Mouse (Mus musculus) forebrain, embryonic 16.5 days (tissue): ENCODE measurements at regions not wholly inside any gene's neighbourhood (a gene's known extent, or its start where the extent isn't known, plus 50 kb on each side); places are given as distances from the start of the nearest gene placed in this dataset. TPM values are rescaled to one million over a fixed set of nuclear protein-coding genes. Genes with fewer than 3 reads are reported as not detected.

Source experiments
- ATAC-seq: fragments of 200-750 bp; cut with Nextera tagmentation; 2 replicates; pipeline ENCODE4 v1.8.0; 2017; ENCODE audit warnings: mild to moderate bottlenecking, moderate library complexity
- H3K27ac ChIP-seq: fragments of 300-500 bp; sonication (generic); 2 replicates; pipeline ENCODE4 v1.5.1; 2014; ENCODE audit warnings: low read length, control low read depth
- H3K27me3 ChIP-seq: fragments of 300-500 bp; sonication (generic); replicated peaks from 2 replicates; pipeline ENCODE4 v1.6.1; 2014; ENCODE audit warnings: low read length; ENCODE audit not compliant: control insufficient read depth, insufficient read depth
- H3K36me3 ChIP-seq: fragments of 300-500 bp; sonication (generic); 2 replicates; pipeline ENCODE4 v1.6.1; 2014; ENCODE audit not compliant: control insufficient read depth, insufficient read depth
- H3K4me1 ChIP-seq: fragments of 300-500 bp; sonication (generic); replicated peaks from 2 replicates; pipeline ENCODE4 v1.6.1; 2014; ENCODE audit warnings: low read length; ENCODE audit not compliant: control insufficient read depth, insufficient read depth
- H3K4me2 ChIP-seq: fragments of 300-500 bp; sonication (generic); 2 replicates; pipeline ENCODE4 v1.6.1; 2014; ENCODE audit warnings: mild to moderate bottlenecking, low read length, control low read depth
- H3K4me3 ChIP-seq: fragments of 300-500 bp; sonication (generic); replicated peaks from 2 replicates; pipeline ENCODE4 v1.5.1; 2014; ENCODE audit warnings: mild to moderate bottlenecking, low read length, control low read depth
- H3K9ac ChIP-seq: fragments of 300-500 bp; sonication (generic); replicated peaks from 2 replicates; pipeline ENCODE4 v1.6.1; 2014; ENCODE audit warnings: low read depth, low read length, control low read depth
- H3K9me3 ChIP-seq: fragments of 300-500 bp; sonication (generic); 2 replicates; pipeline ENCODE4 v1.6.1; 2016; ENCODE audit warnings: low read length; ENCODE audit not compliant: control insufficient read depth
- WGBS: fragments of 180-500 bp; shearing (Covaris S2); extraction: QIAGEN DNeasy Blood & Tissue Kit; methylation state at CpG from one replicate; pipeline ENCODE4 v1.1.7; 2014; 5-methylcytosine and 5-hydroxymethylcytosine counted together
- microRNA-seq: library from miRNA; unstranded; fragments of <30 nt; microRNA quantifications from one replicate; pipeline ENCODE4, GENCODE M21; 2017

GRCm38 (mm10) chr13:7093072-7093649 is 444.6 kb upstream of the Pfkp start:
- Histone ChIP-seq H3K9me3 (no peaks in the 10 kb centered on the region), H3K36me3 (no peaks in the 10 kb centered on the region), H3K27ac (no peak overlapping the region), H3K4me3 (no peak overlapping the region), H3K27me3 (no peaks in the 10 kb centered on the region), H3K9ac (no peak overlapping the region), H3K4me1 (no peaks in the 10 kb centered on the region), H3K4me2 (no peak overlapping the region)
- ATAC-seq = peak; percentile 45; the same call in 1 of the 2 replicates
- 65% methylated on average over 11 of the region's 11 CpGs for WGBS

DNA sequence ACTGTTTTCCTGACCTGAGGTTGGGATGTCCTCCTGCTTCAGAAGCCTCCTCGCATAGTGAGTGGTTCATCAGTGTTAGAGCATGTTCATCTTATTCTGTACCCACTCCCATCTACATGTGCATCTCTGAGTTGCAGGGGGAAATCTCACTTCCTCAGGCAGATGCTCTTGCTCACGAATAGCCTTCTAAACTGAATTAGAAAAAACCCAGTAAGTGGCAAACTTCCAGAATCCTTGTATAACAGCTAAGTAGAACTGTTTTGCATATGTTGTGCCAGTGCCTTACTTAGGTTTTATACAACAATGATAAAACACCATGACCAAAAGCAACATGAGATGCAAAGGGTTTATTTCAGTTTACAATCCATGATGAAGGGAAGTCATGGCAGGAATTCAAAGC is 442.3 kb upstream of the Pfkp start:
- H3K27ac ChIP-seq = no peak overlapping the region
- H3K4me1 ChIP-seq = no peaks in the 10 kb centered on the region
- H3K4me2 ChIP-seq = no peak overlapping the region
- no peak overlapping the region for H3K4me3 ChIP-seq
- no peaks in the 10 kb centered on the region for H3K27me3 ChIP-seq
- no peak overlapping the region for H3K9ac ChIP-seq
- H3K36me3 ChIP-seq = no peaks in the 10 kb centered on the region
- no peak for ATAC-seq
- WGBS = 84% methylated on average over 2 of the region's 2 CpGs
- H3K9me3 ChIP-seq = no peaks in the 10 kb centered on the region

GRCm38 (mm10) chr13:7066211-7066610 is 417.6 kb upstream of the Pfkp start:
- H3K9me3 ChIP-seq = no peaks in the 10 kb centered on the region
- no peak overlapping the region for H3K4me3 ChIP-seq
- no peaks in the 10 kb centered on the region for H3K36me3 ChIP-seq
- H3K4me1 ChIP-seq = no peaks in the 10 kb centered on the region
- H3K27me3 ChIP-seq = no peaks in the 10 kb centered on the region
- H3K9ac ChIP-seq = no peak overlapping the region
- no peak overlapping the region for H3K4me2 ChIP-seq
- no peak for ATAC-seq
- no peak overlapping the region for H3K27ac ChIP-seq
- 58% methylated on average over 3 of the region's 3 CpGs for WGBS

GRCm38 (mm10) chr13:7063717-7064116 is 415.1 kb upstream of the Pfkp start:
- no peak overlapping the region for H3K9ac ChIP-seq
- no peak overlapping the region for H3K4me3 ChIP-seq
- no peak for ATAC-seq
- 83% methylated on average over 3 of the region's 3 CpGs for WGBS
- no peaks in the 10 kb centered on the region for H3K36me3 ChIP-seq
- H3K4me2 ChIP-seq = no peak overlapping the region
- H3K27me3 ChIP-seq = no peaks in the 10 kb centered on the region
- H3K4me1 ChIP-seq = no peaks in the 10 kb centered on the region
- H3K27ac ChIP-seq = no peak overlapping the region
- H3K9me3 ChIP-seq = no peaks in the 10 kb centered on the region

DNA sequence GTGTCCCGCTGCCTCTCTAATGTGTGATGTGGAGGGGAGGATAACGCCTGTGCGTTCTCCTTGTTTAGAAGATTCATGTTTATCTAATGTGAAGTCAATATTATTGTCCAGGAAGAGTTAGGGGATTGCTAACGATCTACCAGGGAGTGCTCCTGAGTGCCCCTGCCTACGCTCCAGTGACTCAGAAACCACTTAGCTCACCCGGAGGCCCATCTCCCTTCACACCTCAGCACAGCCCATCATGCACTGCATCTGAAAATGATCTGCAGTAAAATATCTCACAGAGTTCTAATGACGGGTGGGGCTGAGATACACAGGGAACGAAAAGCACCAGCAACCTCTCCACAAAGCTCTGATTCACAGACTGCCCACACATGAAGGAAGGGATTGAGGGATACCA is 409.0 kb upstream of the Pfkp start:
- Histone ChIP-seq H3K9me3 (no peaks in the 10 kb centered on the region), H3K4me2 (no peak overlapping the region), H3K4me1 (no peaks in the 10 kb centered on the region), H3K36me3 (no peaks in the 10 kb centered on the region), H3K9ac (no peak overlapping the region), H3K4me3 (no peak overlapping the region), H3K27me3 (no peaks in the 10 kb centered on the region), H3K27ac (no peak overlapping the region)
- ATAC-seq = no peak
- WGBS = 69% methylated on average over 8 of the region's 8 CpGs

Small RNAs in the stretch of these regions (microRNA-seq; reads per million reads assigned to microRNA genes)
- gene Gm22689 = not detected
